Mouse (Mus musculus) stomach, embryonic 15.5 days (tissue): ENCODE data around the gene Clybl. TPM values are rescaled to one million over a fixed set of nuclear protein-coding genes. Genes with fewer than 3 reads are reported as not detected.

ENCODE experiments used
- ATAC-seq: fragments of 200-750 bp; cut with Nextera tagmentation; 2 replicates; pipeline ENCODE4 v1.8.0; 2017; ENCODE audit warnings: low read depth, moderate number of reproducible peaks, moderate TSS enrichment; ENCODE audit not compliant: insufficient read depth, low FRiP score
- H3K27ac ChIP-seq: fragments of 300-500 bp; sonication (generic); 2 replicates; pipeline ENCODE4 v1.5.1; 2015; ENCODE audit warnings: mild to moderate bottlenecking, inconsistent platforms
- H3K27me3 ChIP-seq: fragments of 300-500 bp; sonication (generic); replicated peaks from 2 replicates; pipeline ENCODE4 v1.6.1; 2015; ENCODE audit warnings: inconsistent platforms
- H3K36me3 ChIP-seq: fragments of 300-500 bp; sonication (generic); 2 replicates; pipeline ENCODE4 v1.6.1; 2015; ENCODE audit warnings: inconsistent platforms
- H3K4me1 ChIP-seq: fragments of 300-500 bp; sonication (generic); 2 replicates; pipeline ENCODE4 v1.6.1; 2015; ENCODE audit warnings: inconsistent platforms
- H3K4me2 ChIP-seq: fragments of 300-500 bp; sonication (generic); 2 replicates; pipeline ENCODE4 v1.6.1; 2015; ENCODE audit warnings: mild to moderate bottlenecking, inconsistent platforms
- H3K4me3 ChIP-seq: fragments of 300-500 bp; sonication (generic); replicated peaks from 2 replicates; pipeline ENCODE4 v1.5.1; 2015; ENCODE audit warnings: inconsistent platforms
- H3K9ac ChIP-seq: fragments of 300-500 bp; sonication (generic); 2 replicates; pipeline ENCODE4 v1.6.1; 2015; ENCODE audit warnings: inconsistent platforms
- H3K9me3 ChIP-seq: fragments of 300-500 bp; sonication (generic); 2 replicates; pipeline ENCODE4 v1.6.1; 2016; ENCODE audit warnings: inconsistent platforms
- WGBS: fragments of 180-500 bp; shearing (Covaris S2); methylation state at CpG from one replicate; pipeline ENCODE4 v1.1.7; 2015; 5-methylcytosine and 5-hydroxymethylcytosine counted together
- polyA plus RNA-seq: library from polyadenylated mRNA; unstranded; fragments of >200 nt; fragmentation: Nextera tagmentation; extraction: Ambion mirVana; gene quantifications from 2 replicates; pipeline ENCODE4 v1.2.1, GENCODE M21; 2015

The Clybl gene
- polyA plus RNA-seq, 1 experiment from 2014 or later: 25.4 TPM

DNA sequence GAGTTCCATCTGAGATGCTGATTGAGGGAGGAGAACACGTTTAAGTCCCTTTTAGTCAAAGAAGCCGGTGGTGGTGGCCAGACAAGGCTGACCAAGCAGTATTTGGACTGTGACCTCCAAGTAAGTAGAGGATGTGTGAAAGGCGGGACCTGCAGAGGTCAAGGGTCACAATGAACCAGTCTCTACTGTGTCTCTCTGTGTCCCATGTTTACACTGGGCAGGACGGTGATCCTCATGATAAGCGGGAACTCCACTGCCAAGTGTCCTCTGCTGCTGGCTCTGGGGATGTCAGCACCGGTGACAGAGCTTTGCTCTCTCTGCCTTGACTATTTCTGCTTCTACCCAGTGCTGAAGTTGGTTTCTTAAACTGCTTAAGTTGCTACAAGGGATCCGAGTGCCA, 10.5 kb upstream of the Clybl start:
- no peaks in the 10 kb centered on the region for H3K9me3 ChIP-seq
- no peaks in the 10 kb centered on the region for H3K27me3 ChIP-seq
- no peaks in the 10 kb centered on the region for H3K4me1 ChIP-seq
- H3K9ac ChIP-seq: no peak overlapping the region
- WGBS: 68% methylated on average over 7 of the region's 7 CpGs
- H3K36me3 ChIP-seq: no peaks in the 10 kb centered on the region
- H3K4me3 ChIP-seq: no peak overlapping the region
- no peak overlapping the region for H3K4me2 ChIP-seq
- no peak overlapping the region for H3K27ac ChIP-seq
- no peak for ATAC-seq

DNA sequence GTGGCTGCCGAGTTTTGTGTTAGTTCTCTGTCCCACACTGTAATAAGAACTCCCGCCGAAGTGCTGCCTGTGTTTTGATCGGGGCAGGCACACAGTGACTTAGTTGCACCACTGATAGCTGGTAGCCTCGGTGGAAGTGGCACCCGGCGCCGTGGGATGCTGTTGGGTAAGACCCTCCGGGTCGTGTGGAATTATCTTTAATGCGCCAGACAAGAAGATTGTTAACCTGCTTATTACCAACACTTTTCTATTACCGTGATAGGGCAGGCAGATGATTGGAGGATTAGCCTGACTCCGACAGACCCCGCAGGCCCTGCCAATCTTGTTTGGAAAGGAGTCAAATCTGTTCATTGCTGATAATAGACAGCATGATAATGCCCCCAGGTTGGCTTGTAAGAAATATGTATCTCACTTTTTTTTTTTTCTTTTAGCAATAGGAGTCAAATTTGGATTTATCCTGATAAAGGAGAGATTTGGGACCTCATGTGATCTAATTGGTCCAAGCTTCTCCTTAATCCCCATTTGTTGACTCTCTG, 5.2 kb upstream of the Clybl start:
- Histone ChIP-seq H3K27me3 (no peaks in the 10 kb centered on the region), H3K36me3 (no peaks in the 10 kb centered on the region), H3K9ac (no peak overlapping the region), H3K4me1 (0 out of 2 replicates have a peak, but pooled peaks cover 3% of the 10 kb centered on the region), H3K27ac (no peak overlapping the region), H3K9me3 (no peaks in the 10 kb centered on the region), H3K4me2 (no peak overlapping the region), H3K4me3 (no peak overlapping the region)
- ATAC-seq: no peak
- WGBS: 82% methylated on average over 14 of the region's 14 CpGs

DNA sequence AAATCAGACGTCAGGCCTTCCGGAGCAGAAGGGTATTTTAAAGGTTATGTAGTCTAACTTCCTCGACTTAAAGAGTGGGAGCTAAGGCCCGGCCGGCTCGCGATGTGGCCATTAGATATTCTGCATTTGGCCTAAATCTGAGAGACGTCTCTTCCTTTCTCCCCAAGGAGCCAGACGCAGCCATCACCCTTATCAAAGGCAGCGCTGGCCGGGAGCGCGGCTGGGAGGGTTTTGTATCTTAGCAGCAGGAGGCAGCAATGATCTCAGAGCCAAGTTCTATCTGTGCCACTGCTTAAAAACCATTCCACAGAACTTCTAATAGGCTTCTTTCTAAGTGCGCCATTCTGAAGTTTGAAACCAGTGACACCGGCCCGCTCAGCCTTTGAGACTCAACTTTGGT, 2.2 kb upstream of the Clybl start:
- Histone ChIP-seq H3K9me3 (no peaks in the 10 kb centered on the region), H3K27ac (no peak overlapping the region), H3K9ac (no peak overlapping the region), H3K27me3 (no peaks in the 10 kb centered on the region), H3K36me3 (no peaks in the 10 kb centered on the region), H3K4me3 (no peak overlapping the region), H3K4me2 (no peak overlapping the region), H3K4me1 (peaks cover 8% of the 10 kb centered on the region; the same call in 1 of the 2 replicates)
- no peak for ATAC-seq
- WGBS: 74% methylated on average over 16 of the region's 16 CpGs

DNA sequence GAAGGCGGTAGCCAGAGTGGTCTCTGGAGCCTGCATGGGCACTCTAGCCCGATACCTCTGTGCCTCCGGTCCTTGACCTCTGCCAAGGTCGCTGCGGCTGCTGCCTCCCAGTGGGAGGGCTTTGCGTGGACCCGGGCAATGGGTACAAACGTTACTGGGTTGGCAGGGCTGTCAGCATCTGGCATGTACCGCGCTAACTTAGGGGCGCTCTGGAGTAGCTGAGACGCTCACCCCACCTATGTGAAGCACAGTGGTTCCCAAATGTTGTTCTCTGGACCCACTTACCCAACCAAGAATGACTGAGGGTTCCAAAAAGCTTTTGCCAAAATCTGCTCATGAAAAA, 282 bp downstream of the Clybl start:
- Histone ChIP-seq H3K27ac (peak overlapping the region; percentile 31; the same call in 1 of the 2 replicates), H3K4me2 (peak overlapping the region; percentile 74), H3K9ac (peak overlapping the region; percentile 71; the same call in 1 of the 2 replicates), H3K9me3 (no peaks in the 10 kb centered on the region), H3K27me3 (no peaks in the 10 kb centered on the region), H3K36me3 (no peaks in the 10 kb centered on the region), H3K4me1 (peaks cover 8% of the 10 kb centered on the region; the same call in 1 of the 2 replicates), H3K4me3 (peak overlapping the region; percentile 83)
- WGBS: 1% methylated on average over 12 of the region's 12 CpGs
- ATAC-seq: peak; percentile 38

DNA sequence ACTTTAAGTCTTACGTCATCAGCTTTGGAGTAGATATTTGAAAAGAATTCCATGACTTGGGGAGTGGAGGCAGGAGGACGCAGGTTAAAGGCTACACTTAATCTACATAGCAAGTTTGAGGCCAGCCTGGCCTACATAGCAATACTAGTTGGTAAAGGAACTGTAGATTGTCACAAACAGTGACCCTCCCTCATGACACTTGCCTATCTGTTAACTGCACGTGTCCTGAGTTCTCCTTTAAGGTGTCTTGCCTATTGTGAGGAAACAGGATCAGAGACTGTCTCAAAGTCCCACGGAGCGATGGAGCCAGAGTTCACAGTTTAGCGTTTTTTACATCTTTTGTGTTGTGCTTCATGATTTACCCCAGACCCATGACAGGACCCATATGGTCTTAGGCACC, 716 bp downstream of the Clybl start:
- H3K36me3 ChIP-seq: no peaks in the 10 kb centered on the region
- no peak for ATAC-seq
- no peaks in the 10 kb centered on the region for H3K9me3 ChIP-seq
- no peak overlapping the region for H3K9ac ChIP-seq
- H3K4me2 ChIP-seq: peak overlapping the region; percentile 74; the same call in 1 of the 2 replicates
- peaks cover 8% of the 10 kb centered on the region; the same call in 1 of the 2 replicates for H3K4me1 ChIP-seq
- no peaks in the 10 kb centered on the region for H3K27me3 ChIP-seq
- no peak overlapping the region for H3K27ac ChIP-seq
- peak overlapping the region; percentile 83 for H3K4me3 ChIP-seq
- WGBS: 58% methylated on average over 6 of the region's 6 CpGs

DNA sequence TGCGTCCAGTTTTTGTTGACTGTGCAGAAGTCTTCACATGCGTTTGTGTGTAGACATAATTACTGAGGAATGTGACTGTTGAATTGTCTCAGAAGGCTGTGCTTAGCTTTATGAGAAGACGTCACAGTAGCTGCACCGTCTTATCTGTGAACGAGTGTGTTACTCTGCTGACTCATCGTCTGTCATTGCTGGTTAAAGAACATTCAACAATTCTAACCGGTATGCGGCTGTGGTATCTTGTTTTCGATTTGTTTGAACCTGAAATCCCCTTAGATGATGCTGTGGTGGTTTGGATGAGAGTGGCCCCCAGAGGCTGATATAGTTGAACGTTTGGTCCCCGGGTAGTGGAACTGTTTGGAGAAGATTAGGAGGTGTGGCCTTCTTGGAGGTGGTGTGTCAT, 2.5 kb downstream of the Clybl start:
- no peaks in the 10 kb centered on the region for H3K9me3 ChIP-seq
- H3K4me2 ChIP-seq: no peak overlapping the region
- H3K9ac ChIP-seq: no peak overlapping the region
- no peaks in the 10 kb centered on the region for H3K27me3 ChIP-seq
- H3K4me3 ChIP-seq: no peak overlapping the region
- H3K36me3 ChIP-seq: no peaks in the 10 kb centered on the region
- WGBS: 72% methylated on average over 11 of the region's 11 CpGs
- ATAC-seq: no peak
- H3K27ac ChIP-seq: no peak overlapping the region
- H3K4me1 ChIP-seq: peaks cover 8% of the 10 kb centered on the region; the same call in 1 of the 2 replicates

DNA sequence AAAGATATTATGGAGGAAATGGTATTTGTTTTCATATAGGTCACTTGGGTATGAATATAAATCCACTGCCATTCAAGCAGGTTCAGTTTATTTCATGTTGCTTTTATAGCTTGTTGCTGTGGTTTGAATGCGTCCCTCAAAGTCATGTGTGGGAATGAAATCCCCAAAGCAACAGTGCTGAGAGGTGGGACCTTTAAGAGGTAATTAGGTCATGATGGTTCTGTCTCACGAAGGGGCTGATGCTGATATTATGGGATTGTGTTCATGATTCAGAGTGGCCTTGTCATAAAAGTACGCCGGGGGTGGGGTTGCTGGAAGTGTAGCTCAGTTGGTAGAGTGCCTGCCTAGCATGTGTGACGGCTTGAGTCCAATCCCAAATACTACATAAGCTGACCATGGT, 6.7 kb downstream of the Clybl start:
- Histone ChIP-seq H3K4me3 (no peak overlapping the region), H3K4me1 (no peaks in the 10 kb centered on the region), H3K9me3 (no peaks in the 10 kb centered on the region), H3K36me3 (no peaks in the 10 kb centered on the region), H3K4me2 (no peak overlapping the region), H3K27ac (no peak overlapping the region), H3K27me3 (no peaks in the 10 kb centered on the region), H3K9ac (no peak overlapping the region)
- 85% methylated on average over 5 of the region's 5 CpGs for WGBS
- no peak for ATAC-seq

DNA sequence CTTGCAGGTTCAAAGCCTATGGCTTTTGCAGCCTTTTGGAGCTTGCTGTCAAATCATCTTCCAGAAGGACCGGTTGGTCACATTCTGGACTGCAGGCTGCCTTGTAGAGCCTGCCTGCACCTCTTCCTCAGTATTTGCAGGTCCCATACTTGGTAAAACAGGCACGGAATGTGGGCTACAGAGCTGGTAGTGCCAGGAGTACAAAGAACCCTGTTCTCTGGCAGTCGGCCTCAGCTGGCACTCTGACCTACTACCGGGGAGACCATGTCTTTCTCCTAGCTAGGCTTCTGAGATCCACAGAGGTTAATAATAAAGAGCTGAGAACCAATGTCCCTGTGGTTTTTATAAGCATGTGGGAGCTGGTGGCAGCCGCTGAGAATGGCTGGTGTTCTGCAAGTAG, 8.4 kb downstream of the Clybl start:
- Histone ChIP-seq H3K27ac (no peak overlapping the region), H3K36me3 (no peaks in the 10 kb centered on the region), H3K4me1 (no peaks in the 10 kb centered on the region), H3K9me3 (no peaks in the 10 kb centered on the region), H3K9ac (no peak overlapping the region), H3K27me3 (no peaks in the 10 kb centered on the region), H3K4me2 (no peak overlapping the region), H3K4me3 (no peak overlapping the region)
- WGBS: 82% methylated on average over 5 of the region's 5 CpGs
- no peak for ATAC-seq

DNA sequence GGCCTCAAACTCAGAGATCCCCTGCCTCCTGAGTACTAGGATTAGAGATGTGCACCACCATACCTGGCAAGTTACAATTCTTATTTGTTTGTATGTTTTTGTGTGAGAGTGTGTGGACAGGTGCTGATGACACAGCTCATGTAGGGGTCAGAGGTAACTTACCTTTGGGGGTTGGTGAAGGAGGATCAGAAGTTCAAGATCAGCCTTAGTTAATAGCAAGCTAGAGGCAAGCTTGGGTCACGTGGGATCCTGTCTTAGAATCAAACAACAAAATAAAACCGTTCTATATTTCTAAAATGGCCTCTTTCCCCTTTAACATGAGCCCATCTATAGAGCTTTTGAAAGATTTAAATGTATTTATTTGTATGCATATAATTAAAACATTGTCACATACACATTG, 9.0 kb downstream of the Clybl start:
- ATAC-seq: no peak
- Histone ChIP-seq H3K4me3 (no peak overlapping the region), H3K9ac (no peak overlapping the region), H3K27me3 (no peaks in the 10 kb centered on the region), H3K4me1 (no peaks in the 10 kb centered on the region), H3K36me3 (no peaks in the 10 kb centered on the region), H3K9me3 (no peaks in the 10 kb centered on the region), H3K4me2 (no peak overlapping the region), H3K27ac (no peak overlapping the region)
- WGBS: 27% methylated on average over 2 of the region's 2 CpGs

DNA sequence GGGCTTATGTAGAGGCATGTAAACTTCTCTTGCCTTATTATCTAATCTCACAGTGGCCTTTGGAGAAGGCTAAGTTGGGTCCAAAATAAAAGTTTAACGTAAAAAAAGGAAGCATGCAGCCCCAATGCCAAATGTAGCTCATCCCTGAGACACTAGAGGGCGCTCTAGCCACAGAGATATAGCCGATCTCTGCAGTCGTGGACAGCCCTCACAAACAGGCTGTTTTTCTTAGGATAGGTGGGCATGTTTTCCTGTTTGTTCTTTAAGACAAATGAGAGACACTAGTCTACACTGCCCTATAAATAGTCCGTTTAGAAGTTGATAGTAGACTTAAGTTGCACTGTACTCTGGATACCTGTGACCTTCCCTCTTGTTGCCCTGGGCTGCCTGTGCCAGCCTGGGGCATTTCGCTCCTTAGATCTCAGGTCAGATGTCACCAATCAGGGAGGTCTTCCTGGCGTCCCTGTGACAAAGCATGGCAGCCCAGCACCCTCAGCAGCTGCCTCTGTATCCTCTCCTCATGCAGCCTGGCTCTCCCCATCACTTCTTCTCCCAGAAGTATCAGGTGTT, 9.5 kb downstream of the Clybl start:
- ATAC-seq: peak; percentile 22; the same call in 1 of the 2 replicates
- Histone ChIP-seq H3K4me3 (no peak overlapping the region), H3K9ac (no peak overlapping the region), H3K9me3 (no peaks in the 10 kb centered on the region), H3K36me3 (no peaks in the 10 kb centered on the region), H3K4me1 (no peaks in the 10 kb centered on the region), H3K27ac (no peak overlapping the region), H3K27me3 (no peaks in the 10 kb centered on the region), H3K4me2 (no peak overlapping the region)
- WGBS: 15% methylated on average over 7 of the region's 7 CpGs

DNA sequence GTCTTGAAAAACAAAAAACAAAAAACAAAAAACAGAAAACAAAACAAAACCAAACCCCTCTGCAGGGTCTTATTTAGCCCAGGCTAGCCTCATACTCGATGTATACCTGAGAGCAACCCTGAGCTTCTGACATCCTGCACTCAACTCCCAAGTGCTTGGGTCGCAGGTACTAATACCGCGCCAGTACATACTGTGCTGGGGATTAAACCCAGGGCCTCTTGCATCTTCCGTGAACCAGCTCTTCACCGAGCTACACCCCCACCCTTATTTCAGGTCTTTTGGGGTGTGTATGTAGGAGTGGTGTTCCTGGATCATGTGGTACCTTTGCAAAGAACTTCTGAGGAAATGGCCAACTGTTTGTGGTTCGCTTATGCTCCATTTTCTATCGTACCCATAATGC, 13.1 kb downstream of the Clybl start:
- ATAC-seq: no peak
- 93% methylated on average over 8 of the region's 8 CpGs for WGBS
- no peaks in the 10 kb centered on the region for H3K9me3 ChIP-seq
- no peak overlapping the region for H3K4me3 ChIP-seq
- no peaks in the 10 kb centered on the region for H3K27me3 ChIP-seq
- H3K27ac ChIP-seq: no peak overlapping the region
- H3K4me1 ChIP-seq: no peaks in the 10 kb centered on the region
- no peaks in the 10 kb centered on the region for H3K36me3 ChIP-seq
- no peak overlapping the region for H3K4me2 ChIP-seq
- H3K9ac ChIP-seq: no peak overlapping the region

DNA sequence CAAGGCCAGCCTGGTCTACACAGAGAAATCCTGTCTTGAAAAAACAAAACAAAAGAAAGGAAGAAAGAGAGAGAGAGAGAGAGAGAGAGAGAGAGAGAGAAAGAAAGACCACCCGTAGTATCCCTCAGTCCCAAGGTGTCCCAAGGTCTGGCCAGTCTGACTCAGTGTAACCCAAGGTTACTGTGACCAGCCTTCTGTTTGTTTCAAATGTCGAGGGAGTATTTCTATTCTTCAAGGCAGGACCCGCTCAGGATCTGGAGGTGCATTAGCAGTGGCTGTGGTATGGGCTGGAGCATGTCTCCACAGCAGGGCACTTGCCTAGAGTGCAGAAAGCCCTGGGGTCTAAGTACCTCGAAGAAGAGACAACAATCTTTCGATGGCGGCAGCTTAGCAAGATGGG, 15.3 kb downstream of the Clybl start:
- no peaks in the 10 kb centered on the region for H3K4me1 ChIP-seq
- ATAC-seq: no peak
- no peak overlapping the region for H3K4me2 ChIP-seq
- H3K27ac ChIP-seq: no peak overlapping the region
- no peaks in the 10 kb centered on the region for H3K27me3 ChIP-seq
- H3K36me3 ChIP-seq: no peaks in the 10 kb centered on the region
- H3K9me3 ChIP-seq: no peaks in the 10 kb centered on the region
- H3K4me3 ChIP-seq: no peak overlapping the region
- WGBS: 82% methylated on average over 6 of the region's 6 CpGs
- no peak overlapping the region for H3K9ac ChIP-seq
